In genomic region chr4:44917907-44918306, GRCm38 (mm10) we compare ENCODE assay signal across 10 mouse cellular contexts.
DNase-seq lines count a peak whose midpoint lies in the region; ATAC-seq lines count a peak whose summit lies in the region.
"Had no signal": no experiment of that assay in that cellular context is flagged by ENCODE, and none has a peak within 500 bp of the region (broad histone marks: within the 10 kb centered on the region; RNA-seq: fewer than 3 reads in every experiment).

No protein-coding gene starts in this region.

- H3K27me3 ChIP-seq in forebrain, embryonic 12.5 days: no peaks in the 10 kb centered on the region
- no peaks in the 10 kb centered on the region for H3K27me3 ChIP-seq in forebrain, embryonic 11.5 days (ENCODE audit: control insufficient read depth, insufficient read depth, low read length)
- H3K27me3 ChIP-seq in liver, embryonic 16.5 days (ENCODE audit: control insufficient read depth, insufficient read depth, low read depth, low read length): no peaks in the 10 kb centered on the region
- H3K27me3 ChIP-seq in splenic B cell, adult 2 months (ENCODE audit: control insufficient read depth, insufficient read depth, low read length, poor library complexity, severe bottlenecking): no peaks in the 10 kb centered on the region
- H3K27me3 ChIP-seq: embryonic facial prominence, embryonic 15.5 days had no signal

- WGBS in forebrain, embryonic 12.5 days: 29% methylated on average over 3 of the region's 3 CpGs
- 54% methylated on average over 3 of the region's 3 CpGs for WGBS in forebrain, embryonic 11.5 days
- 30% methylated on average over 3 of the region's 3 CpGs for WGBS in liver, embryonic 16.5 days (ENCODE audit: insufficient replicate concordance)

- no peak overlapping the region for H3K9ac ChIP-seq in forebrain, embryonic 12.5 days
- no peak overlapping the region for H3K9ac ChIP-seq in forebrain, embryonic 11.5 days (ENCODE audit: low read length)
- H3K9ac ChIP-seq in liver, embryonic 16.5 days (ENCODE audit: low read depth, low read length): no peak overlapping the region
- H3K9ac ChIP-seq: embryonic facial prominence, embryonic 15.5 days had no signal

- ATAC-seq in forebrain, embryonic 12.5 days (ENCODE audit: low FRiP score): no peak
- ATAC-seq in forebrain, embryonic 11.5 days (replicated peaks; ENCODE audit: low FRiP score): no peak
- peak; percentile 80 for ATAC-seq in liver, embryonic 16.5 days (ENCODE audit: low read depth)
- ATAC-seq: inflammation-experienced regulatory T-cells, adult 6 months had no signal

- no peak overlapping the region for H3K4me3 ChIP-seq in forebrain, embryonic 12.5 days (replicated peaks)
- H3K4me3 ChIP-seq in forebrain, embryonic 11.5 days (ENCODE audit: low read depth, low read length): no peak overlapping the region
- no peak overlapping the region for H3K4me3 ChIP-seq in liver, embryonic 16.5 days (ENCODE audit: low read depth, low read length)
- H3K4me3 ChIP-seq: embryonic facial prominence, embryonic 15.5 days had no signal

- peaks cover 12% of the 10 kb centered on the region for H3K4me1 ChIP-seq in forebrain, embryonic 12.5 days
- 0 out of 2 replicates have a peak, but pooled peaks cover 2% of the 10 kb centered on the region for H3K4me1 ChIP-seq in forebrain, embryonic 11.5 days (replicated peaks; ENCODE audit: control insufficient read depth, insufficient read depth, low read length)
- H3K4me1 ChIP-seq in liver, embryonic 16.5 days (ENCODE audit: control insufficient read depth, low read depth, low read length): peaks cover 3% of the 10 kb centered on the region; the same call in 1 of the 2 replicates
- H3K4me1 ChIP-seq: embryonic facial prominence, embryonic 15.5 days had no signal

- H3K36me3 ChIP-seq in forebrain, embryonic 12.5 days (replicated peaks): 0 out of 2 replicates have a peak, but pooled peaks cover 3% of the 10 kb centered on the region
- H3K36me3 ChIP-seq in forebrain, embryonic 11.5 days (ENCODE audit: control insufficient read depth, insufficient read depth, low read length): no peaks in the 10 kb centered on the region
- H3K36me3 ChIP-seq in liver, embryonic 16.5 days (ENCODE audit: control insufficient read depth, insufficient read depth): no peaks in the 10 kb centered on the region
- H3K36me3 ChIP-seq in splenic B cell, adult 2 months (ENCODE audit: control insufficient read depth, insufficient read depth, low read length, poor library complexity, severe bottlenecking): no peaks in the 10 kb centered on the region
- H3K36me3 ChIP-seq: embryonic facial prominence, embryonic 15.5 days had no signal

- H3K9me3 ChIP-seq in forebrain, embryonic 12.5 days: no peaks in the 10 kb centered on the region
- no peaks in the 10 kb centered on the region for H3K9me3 ChIP-seq in forebrain, embryonic 11.5 days (ENCODE audit: control insufficient read depth, low read length)
- no peaks in the 10 kb centered on the region for H3K9me3 ChIP-seq in liver, embryonic 16.5 days (replicated peaks; ENCODE audit: control insufficient read depth, low read length)
- H3K9me3 ChIP-seq: embryonic facial prominence, embryonic 15.5 days had no signal

- 0 out of 2 replicates have a peak overlapping the region, but pooled peaks have one; percentile 32 for H3K27ac ChIP-seq in forebrain, embryonic 12.5 days
- H3K27ac ChIP-seq in forebrain, embryonic 11.5 days (ENCODE audit: low read depth, low read length): no peak overlapping the region
- H3K27ac ChIP-seq in liver, embryonic 16.5 days (ENCODE audit: low read length): no peak overlapping the region; the same call in 1 of the 2 replicates
- H3K27ac ChIP-seq: embryonic facial prominence, embryonic 15.5 days had no signal

- intact Hi-C loops in heart, postnatal 36 days (cut with DNase I): no loop called here
- intact Hi-C loops in left cerebral cortex, postnatal 14 days (cut with DNase I): loop anchor here (10.0 kb wide), 1 partner anchor 353 kb away; no protein-coding TSS in a partner anchor

- no peak for DNase-seq in forebrain, embryonic 11.5 days (ENCODE audit: low spot score)
- DNase-seq in spleen, postnatal 36 days (ENCODE audit: low spot score in 2 of 2): peak; percentile 51 to 61
- DNase-seq in spleen, adult 18-20 months: no peak
- DNase-seq in splenic B cell, adult 2 months (ENCODE audit: low read depth, low spot score): peak; percentile 62
- DNase-seq in heart, postnatal 36 days: no peak
- DNase-seq in left cerebral cortex, postnatal 14 days (ENCODE audit: low spot score in 2 of 2): no peak

- H3K4me2 ChIP-seq in forebrain, embryonic 12.5 days: no peak overlapping the region
- no peak overlapping the region for H3K4me2 ChIP-seq in forebrain, embryonic 11.5 days (ENCODE audit: low read depth, low read length, severe bottlenecking)
- no peak overlapping the region for H3K4me2 ChIP-seq in liver, embryonic 16.5 days (ENCODE audit: low read depth, low read length)
- H3K4me2 ChIP-seq: embryonic facial prominence, embryonic 15.5 days had no signal

Comparison
In these comparisons a context has a peak if more than half of its experiments do, and no peak if none do; other contexts are left out.
1. DNase-seq: peak in spleen, postnatal 36 days (2 of 2) and splenic B cell, adult 2 months (single experiment); none in forebrain, embryonic 11.5 days (single experiment), spleen, adult 18-20 months (0 of 2), heart, postnatal 36 days (0 of 2) and left cerebral cortex, postnatal 14 days (0 of 2).